Mouse (Mus musculus): ENCODE results near the gene Jph2.
"Not testable (repeated sequence)": the region's sequence is repeated elsewhere in the genome, so short reads cannot be mapped to it uniquely, and the experiment has no call there.

Gene Jph2

DNA sequence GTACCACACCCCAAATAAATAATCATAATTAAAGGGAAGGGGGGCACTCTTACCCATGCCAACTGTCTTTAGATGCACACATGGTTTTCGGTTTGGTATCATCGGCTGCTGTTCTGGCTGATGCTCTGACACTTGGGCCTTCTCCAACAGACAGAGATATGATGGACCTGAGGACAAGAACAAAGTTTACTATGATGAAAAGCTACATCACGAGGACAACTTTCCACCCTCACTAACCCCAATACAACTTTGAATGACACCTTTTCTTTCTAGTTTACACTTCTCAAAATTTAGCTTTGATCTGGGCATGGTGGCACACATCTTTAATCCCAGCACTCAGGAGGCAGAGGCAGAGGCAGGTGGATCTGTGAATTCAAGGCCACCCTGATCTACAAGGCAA, 13.6 kb upstream of the Jph2 start:
- DNase-seq (ENCODE audit: low spot score): not testable (repeated sequence)

- no peak for DNase-seq (ENCODE audit: low spot score)
Measured at GRCm38 (mm10) chr2:163410211-163410610, 12.4 kb upstream of the Jph2 start.

DNA sequence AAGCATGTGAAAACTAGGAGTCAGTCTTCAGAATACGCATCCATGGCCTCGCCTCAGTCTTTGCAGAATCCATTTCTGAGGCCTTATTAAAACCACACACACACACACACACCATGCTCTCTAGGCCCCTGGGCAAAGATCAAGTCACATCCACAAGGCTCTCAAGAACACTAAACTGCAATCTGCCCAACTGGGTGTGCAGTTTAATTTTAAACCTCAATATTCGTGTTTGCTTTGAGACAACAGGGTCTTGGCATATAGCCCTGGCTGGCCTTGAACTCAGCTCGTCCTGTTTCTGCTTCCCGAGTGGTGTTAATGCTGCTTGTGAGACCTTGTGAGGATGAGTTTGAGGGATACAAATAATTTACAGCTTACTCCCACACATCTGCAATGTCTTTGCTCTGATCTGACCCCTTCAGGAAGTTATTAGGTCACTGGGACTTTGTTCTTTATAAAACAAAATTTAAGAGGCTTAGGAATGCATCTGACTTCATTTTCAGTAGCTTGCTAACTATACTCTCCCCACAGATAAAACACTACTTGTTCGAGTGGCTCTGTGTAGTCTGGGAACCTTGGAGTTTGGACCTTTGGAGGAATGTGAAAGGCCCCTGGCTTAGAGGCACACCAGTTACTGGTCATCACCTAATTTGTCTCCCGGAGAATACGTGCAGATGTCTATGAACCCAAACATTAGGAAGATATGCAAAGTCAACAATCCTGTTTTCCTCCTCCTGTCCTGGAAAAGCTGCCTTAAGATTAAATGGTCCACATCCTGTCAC, 6.4 kb upstream of the Jph2 start:
- no peak for DNase-seq (ENCODE audit: low spot score)

GRCm38 (mm10) chr2:163401221-163401620, 3.4 kb upstream of the Jph2 start:
- peak; percentile 95 for DNase-seq (ENCODE audit: low spot score)

DNA sequence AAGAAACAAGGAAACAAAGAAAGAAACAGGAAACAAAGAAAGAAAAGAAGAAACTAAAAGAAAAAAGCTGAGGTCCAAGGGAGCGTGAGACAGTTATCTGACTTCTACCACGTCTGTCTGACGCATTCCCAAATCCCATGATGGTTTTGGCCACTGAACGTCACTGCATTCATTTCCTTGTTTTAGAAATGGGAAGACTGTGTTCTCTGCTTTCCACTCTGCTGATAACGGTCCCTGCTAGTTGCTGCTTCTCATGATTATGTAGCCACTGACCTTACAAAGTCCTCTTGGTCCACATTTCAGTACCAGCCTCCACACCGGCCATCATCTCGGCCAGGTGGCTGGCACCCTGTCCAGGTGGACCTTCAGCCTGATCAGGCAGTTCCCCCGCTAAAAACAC, 1.4 kb upstream of the Jph2 start:
- no peak for DNase-seq (ENCODE audit: low spot score)

DNA sequence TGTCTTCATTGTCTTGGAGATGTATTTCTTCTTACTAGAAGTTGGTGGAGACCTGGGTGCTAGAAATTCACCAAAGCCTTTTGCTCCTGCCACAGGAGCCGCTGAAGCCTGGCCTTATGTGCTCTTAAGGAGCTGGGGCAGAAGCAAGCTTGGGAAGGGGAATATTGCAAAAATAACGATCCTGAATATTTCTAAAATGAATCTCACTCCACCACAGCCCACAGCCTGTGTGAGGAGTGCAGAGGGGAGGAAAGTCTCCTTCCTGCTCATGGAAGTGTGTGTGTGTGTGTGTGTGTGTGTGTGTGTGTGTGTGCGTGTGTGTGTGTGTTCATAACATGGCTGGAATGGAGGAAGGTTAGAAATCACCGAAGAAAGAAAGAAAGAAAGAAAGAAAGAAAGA, 977 bp upstream of the Jph2 start:
- DNase-seq (ENCODE audit: low spot score): no peak

DNA sequence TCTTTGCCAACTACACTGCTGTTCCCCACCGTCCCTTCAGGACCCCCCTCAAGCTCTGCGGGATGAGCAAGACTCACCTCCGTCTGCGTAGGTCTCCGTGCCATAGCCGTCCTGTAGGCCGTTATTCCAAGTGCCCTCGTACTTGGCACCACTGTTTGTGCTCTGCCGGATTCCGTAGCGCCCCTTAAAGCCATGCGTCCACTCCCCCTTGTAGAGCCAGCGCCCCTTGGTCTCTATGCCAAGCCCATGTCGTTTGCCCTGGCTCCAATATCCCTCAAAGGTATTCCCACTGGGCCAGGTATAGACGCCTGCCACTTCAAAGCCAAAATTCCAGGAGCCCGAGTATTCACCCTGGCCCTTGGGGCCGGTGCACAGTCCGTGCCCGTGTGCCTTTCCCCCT, 722 bp downstream of the Jph2 start:
- DNase-seq (ENCODE audit: low spot score): no peak

GRCm38 (mm10) chr2:163394977-163395376, 2.8 kb downstream of the Jph2 start:
- no peak for DNase-seq (ENCODE audit: low spot score)

DNA sequence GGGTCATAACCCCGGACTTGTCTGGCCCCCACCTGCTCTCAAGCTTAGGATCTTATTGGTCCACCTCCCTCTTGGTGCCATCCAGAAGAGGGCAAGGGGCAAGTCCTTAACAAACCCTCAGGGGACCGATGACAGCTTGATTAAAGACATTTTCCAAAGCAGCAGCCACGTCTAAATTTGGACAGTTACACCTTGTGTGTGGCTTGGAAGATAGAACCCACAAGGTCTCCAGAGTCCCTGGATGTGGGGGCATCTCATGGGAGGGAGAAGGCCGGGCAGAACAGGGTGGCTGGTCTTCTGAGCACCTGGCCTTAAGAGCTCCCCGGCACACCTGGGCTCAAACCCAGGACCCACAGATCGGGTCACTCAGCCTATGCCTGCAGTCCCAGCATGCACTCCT, 3.8 kb downstream of the Jph2 start:
- no peak for DNase-seq (ENCODE audit: low spot score)

DNA sequence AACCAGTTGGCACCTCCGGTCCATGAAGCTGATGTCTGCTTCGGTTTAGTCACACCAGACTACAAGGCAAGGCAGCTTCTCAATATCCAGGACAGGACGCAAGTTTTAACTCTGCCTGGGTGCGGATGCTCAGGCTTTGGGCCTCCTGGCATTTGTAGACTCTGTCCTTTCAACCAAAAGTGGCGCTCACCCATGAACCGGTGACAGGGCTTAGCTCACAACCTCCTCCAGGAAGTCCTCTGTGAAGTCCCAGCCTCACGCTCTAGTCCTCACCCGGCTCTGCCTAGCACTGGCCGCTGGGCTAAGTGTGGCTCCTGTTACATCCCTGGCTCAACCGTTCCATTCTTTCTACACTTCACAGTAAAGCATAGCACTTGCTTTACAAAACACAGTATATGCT, 4.6 kb downstream of the Jph2 start:
- no peak for DNase-seq (ENCODE audit: low spot score)

- no peak for DNase-seq (ENCODE audit: low spot score)
Measured at GRCm38 (mm10) chr2:163392436-163392835, 5.4 kb downstream of the Jph2 start.

GRCm38 (mm10) chr2:163386423-163387190, 11.2 kb downstream of the Jph2 start:
- DNase-seq (ENCODE audit: low spot score): no peak

- DNase-seq (ENCODE audit: low spot score): no peak
Measured at GRCm38 (mm10) chr2:163385126-163385525, 12.7 kb downstream of the Jph2 start.

- DNase-seq (ENCODE audit: low spot score): no peak
Measured at GRCm38 (mm10) chr2:163381246-163381645, 16.5 kb downstream of the Jph2 start.

GRCm38 (mm10) chr2:163379366-163379765, 18.4 kb downstream of the Jph2 start:
- DNase-seq (ENCODE audit: low spot score): no peak

- DNase-seq (ENCODE audit: low spot score): no peak
Measured at GRCm38 (mm10) chr2:163376082-163376481, 21.7 kb downstream of the Jph2 start.

DNA sequence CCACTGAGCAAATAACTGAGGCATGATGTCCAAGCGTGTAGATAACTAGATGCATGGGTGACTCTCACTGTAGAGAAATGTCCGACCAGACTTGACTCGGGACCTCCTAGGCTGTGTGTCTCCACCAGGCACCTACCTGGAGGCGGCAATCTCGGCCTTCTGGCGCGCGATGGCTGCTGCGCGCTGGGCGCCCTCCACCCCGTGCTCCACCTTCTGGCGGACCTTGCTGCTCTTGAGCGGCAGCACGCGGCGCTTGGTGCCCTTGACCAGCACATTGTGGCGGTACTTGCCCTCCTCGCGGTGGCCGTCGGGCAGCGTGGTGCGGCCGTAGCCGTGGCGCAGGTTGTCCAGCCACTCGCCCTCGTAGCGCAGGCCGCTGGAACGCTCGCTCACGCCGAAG, 22.3 kb downstream of the Jph2 start:
- no peak for DNase-seq (ENCODE audit: low spot score)

- no peak for DNase-seq (ENCODE audit: low spot score)
Measured at GRCm38 (mm10) chr2:163372627-163373026, 25.2 kb downstream of the Jph2 start.

DNA sequence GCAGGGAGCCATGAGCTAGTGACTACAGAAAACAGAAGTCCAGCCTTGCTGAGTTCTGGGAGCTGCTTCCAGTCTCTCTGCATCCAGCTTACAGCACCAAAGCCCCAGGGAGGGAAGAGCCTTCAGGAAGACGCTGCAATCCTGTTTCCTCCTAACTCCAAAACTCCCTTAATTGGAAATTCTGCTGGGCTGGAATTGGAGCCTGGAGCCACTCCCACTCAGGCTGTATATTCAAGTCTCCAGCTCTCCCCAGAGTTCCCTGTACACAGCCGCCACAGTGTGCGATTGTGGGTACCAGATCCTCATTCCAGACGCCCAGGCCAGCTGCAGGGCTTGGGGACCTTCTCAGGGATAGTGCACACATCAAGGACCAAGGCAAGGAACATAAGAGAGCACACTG, 27.6 kb downstream of the Jph2 start:
- DNase-seq (ENCODE audit: low spot score): no peak

GRCm38 (mm10) chr2:163364785-163365541, 32.8 kb downstream of the Jph2 start:
- no peak for DNase-seq (ENCODE audit: low spot score)

GRCm38 (mm10) chr2:163362940-163363921, 34.6 kb downstream of the Jph2 start:
- no peak for DNase-seq (ENCODE audit: low spot score)
